Mouse (Mus musculus): ENCODE data around the gene Nup210.
"Not testable (repeated sequence)": the region's sequence is repeated elsewhere in the genome, so short reads cannot be mapped to it uniquely, and the experiment has no call there.

Nup210 gene

DNA sequence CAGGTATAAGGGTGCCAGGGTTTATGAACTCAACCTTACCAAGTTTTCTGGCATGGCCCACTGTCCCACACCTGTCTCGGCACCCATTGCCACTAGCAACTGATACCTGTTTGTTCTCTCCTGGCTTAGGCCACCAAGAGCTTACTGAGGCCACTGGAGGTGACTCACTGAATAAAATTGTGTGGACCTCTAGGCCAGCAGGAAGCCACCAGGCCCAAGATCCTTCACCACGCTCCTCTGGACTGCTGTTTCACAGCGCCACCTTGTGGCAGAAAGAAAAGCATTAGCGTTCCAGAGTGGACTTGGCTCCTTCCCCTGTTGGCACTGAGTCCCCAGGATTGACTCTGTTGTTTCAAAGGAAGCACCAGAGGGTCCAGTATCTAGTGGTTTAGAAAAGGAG is 23.2 kb upstream of the Nup210 start:
- peak; percentile 72 for DNase-seq (ENCODE audit: extremely low spot score)

DNA sequence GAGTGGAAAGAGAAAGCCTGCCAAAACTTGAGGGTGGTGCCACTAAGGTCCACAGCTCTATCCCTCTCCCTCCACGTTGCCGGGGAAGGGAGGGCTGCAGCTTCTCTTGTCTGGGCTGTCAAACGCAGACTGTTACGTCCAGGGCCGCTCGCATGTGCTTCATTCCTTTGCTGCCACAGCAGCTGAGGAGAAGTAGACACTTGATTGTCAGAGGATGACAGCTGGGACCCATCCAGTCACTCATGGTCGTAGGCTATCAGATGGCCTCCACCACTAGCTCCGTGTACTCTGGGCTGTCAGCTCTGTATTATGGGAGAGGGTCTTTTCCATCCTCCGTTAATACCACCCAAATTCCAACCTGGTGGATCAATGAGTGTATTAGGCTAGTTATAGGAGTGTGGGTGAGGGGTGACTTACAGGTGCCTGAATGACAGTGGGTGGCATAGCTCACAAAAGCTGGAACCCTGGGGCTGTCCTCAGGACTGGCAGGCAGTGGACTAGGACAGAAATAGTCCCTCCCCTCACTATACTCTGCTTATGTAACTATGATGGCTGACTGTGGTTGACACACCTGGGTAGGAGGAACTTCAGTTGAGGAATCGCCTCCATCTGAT is 20.8 kb upstream of the Nup210 start:
- no peak for DNase-seq (ENCODE audit: extremely low spot score)

DNA sequence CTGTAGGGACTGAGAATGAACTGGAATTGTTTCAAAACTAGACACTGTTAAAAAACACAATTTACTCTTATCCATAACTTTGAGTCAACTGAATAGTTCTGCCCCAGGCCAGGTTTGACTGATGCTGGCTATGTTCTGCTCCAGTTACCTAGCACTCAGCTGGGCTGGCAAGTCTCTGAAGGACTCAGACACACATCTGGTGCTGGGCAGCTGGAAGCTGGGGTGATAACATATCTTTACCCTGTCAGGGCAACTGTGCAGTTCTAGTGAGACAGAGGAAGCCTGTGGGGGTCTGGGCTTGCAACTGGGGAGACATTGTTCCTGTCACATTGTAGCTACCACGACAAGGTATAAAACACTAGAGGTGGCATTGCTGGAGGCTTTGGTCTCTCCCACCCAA is 14.2 kb upstream of the Nup210 start:
- no peak for DNase-seq (ENCODE audit: extremely low spot score)

DNA sequence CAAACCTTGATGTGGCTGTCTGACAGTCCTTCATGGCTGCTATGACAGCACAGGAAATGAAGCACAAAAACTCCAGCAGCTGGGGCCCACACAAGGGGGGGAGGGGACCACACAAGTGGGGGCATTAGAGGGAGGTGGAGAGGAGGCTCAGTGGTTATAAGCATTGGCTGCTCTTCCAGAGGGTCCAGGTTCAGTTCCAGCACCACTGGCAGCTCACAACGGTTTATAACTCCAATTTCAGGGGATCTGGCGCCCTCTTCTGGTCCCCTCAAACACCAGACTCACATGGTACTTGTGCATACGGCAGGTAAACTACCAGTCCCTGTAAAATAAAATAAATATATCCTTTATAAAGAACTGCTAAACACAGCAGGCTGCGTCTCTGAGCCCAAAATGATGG is 12.4 kb upstream of the Nup210 start:
- no peak for DNase-seq (ENCODE audit: extremely low spot score)

DNA sequence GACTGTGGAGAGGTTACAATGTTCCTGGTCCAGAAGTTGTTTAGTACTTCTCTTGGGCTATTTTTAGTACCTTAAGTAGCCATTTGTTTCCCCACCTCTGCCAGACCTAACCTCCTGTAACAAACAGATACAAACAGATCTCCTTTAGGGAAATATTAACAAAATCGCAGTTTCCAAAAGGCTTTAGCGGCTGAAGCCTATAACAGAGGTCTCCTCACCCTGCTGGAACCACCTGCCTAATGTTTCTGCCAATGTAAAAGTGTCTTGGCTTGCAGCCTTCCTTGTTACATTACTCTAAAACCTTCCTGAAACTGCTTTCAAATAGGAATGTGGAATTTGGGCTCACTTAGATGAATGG is 8.6 kb upstream of the Nup210 start:
- no peak for DNase-seq (ENCODE audit: extremely low spot score)

DNA sequence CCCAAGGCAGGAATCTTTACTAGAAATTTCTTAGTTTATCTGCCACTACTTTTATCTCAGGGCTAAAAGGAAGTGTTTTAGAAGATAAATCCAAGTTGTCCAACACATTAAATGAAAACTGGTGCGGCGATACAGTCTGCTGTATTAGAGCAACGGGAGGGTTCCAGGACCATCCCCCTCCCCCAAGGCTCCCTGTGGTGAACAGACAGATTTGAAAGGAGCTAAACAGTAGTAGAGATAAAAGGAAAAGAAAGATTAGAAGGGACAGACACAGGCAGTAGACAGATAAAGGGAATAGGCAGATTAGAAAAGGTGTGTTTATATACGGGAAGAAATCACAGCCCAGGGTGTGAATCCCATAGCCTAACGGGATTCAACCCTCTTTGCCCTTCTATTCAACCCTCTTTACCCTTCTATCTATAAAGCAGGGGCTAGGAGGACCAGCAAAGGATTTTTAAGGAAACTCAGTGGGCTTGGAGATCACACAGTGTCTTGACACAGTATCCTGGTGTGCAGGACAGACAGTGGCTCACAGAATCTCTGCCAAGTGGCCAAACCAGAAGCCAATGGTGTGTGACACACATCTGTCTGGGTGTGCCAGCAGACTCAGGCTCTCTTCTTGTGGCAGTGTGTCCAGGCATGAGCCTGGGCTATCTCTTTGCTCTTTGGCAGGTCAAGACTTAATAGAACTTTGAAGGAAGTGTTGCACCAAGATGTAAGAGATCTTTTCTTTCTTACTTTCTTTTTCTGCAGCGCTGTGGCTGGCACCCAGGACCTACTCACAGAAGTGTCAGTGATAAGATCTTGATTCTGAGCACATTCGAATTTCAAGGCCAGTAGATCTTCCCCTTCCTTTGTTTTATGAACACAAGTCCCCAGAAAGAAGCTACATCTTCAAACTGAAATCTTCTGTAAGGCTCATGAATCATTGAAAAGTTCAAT is 7.9 kb upstream of the Nup210 start:
- no peak for DNase-seq (ENCODE audit: extremely low spot score)

DNA sequence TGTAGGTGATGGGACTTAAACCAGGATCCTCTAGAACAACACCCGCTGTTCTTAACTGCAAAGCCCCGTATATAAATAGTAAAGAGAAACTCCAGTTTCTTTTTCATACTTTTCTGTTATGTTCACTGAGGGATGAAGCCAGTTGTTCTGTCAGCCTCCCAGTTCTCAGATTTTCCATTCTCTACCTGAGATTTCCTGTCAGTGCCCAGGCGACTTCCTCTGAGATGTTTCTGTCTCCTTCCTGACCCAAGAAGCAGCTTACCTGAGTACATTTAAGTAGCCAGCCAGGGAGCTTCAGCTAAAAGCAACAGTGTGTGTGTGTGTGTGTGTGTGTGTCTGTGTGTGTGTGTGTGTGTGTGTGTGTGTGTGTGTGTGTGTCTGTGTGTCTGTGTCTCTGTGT is 6.8 kb upstream of the Nup210 start:
- DNase-seq (ENCODE audit: extremely low spot score), result no peak

DNA sequence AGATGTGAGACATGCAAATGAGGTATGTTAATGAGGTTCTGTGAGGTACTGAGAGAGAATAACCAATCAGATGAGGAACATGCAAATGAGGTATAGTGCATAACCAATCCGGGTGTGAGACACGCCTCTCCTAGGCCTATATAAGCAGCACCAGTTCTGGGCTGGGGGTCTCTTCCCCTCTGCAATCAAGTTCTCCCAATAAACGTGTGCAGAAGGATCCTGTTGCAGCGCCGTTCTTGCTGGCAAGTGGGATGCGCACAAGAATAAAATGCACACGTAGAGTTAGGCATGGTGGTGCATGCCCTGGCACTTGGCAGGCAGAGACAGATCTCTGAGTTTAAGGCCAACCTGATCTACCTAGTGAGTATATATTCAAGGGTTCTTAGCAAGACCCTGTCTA is 4.5 kb upstream of the Nup210 start:
- not testable (repeated sequence) for DNase-seq (ENCODE audit: extremely low spot score)

DNA sequence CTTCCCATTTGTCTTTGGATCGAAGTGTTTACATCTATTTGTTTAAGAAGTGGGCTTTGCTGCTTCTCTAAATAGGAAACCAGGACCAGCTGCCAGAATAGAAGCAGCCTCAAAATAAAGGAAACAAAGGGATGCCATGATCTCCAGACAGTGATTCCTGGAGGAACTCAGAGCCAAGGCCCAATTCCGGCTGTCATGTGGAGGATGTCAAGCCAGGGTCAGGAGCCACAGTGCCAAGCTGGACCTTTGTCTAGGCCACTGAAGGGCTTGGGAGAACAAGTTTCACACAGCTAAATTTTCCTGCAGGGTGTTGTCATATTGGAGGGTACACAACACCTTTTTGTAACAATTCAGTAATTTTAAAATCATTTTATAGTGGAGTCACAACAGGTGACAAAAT is 3.6 kb upstream of the Nup210 start:
- no peak for DNase-seq (ENCODE audit: extremely low spot score)

DNA sequence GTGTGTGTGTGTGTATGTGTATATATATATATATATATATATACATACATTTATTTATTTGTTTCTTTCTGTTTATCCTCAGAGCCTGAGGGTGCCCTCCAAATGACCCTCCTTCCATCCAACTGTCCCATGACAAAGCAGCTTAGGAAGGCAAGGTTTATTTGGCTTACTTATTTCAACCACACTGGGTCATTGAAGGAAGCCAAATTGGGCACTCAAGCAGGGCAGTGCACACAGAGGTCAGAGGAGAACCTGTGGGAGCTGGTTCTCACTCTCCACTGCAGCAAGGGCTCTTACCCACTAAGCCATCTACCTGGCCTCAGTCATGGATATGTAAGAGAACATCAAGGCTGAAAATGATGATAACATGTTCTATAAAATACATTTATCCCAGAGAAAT is 1.9 kb upstream of the Nup210 start:
- no peak for DNase-seq (ENCODE audit: extremely low spot score)

DNA sequence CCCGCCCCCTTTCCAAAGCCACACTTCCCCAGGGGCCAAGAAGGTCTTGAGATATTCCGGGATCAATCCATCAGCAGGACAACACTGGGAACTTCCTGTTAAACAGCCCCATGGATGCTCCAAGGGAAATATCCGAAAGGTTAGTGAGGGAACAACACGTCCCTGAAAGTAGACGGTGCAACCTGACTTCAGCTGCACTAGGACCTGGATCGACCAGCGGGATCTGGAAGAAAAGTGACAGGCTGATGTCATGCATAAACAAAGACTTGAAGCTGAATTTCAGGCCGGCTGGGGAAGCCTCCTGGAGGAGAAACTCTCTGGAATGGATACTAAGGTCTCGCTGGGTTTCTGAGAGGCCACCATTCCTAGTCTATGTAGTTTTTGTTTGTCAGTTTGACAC is 520 bp upstream of the Nup210 start:
- no peak for DNase-seq (ENCODE audit: extremely low spot score)

DNA sequence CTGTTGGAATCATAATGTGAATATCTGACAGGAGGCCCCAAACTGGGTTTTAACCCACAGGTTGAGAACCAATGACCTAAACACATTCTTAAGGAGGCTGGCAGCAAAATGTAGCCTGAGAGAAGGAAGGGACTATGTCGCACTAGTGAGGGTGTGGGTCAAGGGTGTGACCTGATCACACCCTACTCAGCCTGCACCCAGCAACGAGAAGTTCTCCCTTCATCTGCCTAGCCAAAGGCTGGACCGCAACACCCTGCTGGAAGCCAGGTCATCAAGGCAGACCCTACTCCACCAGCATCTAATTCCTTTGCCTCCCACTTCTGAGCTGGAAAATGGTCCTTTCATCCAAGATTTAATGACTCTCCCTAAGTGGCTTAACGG is 776 bp downstream of the Nup210 start:
- no peak for DNase-seq (ENCODE audit: extremely low spot score)

DNA sequence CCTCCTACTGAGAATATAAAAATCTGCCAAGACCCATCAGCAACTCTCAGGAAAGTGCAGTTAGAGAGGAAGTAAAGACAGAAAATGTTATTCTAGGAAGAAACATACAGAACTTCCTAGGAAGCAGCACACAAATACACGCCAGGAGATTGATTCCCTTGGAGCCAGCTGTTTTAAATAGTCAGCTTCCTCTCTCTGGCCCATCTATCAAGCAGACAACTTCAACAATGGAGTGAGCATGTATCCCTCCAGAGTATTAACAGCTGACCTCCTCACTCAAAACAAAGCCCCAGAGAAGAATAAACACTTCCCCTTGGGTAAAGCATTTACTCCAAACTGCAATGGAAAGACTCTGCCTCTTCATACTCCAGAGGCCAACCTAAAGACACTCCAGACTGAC is 1.5 kb downstream of the Nup210 start:
- peak; percentile 5 for DNase-seq (ENCODE audit: extremely low spot score)

DNA sequence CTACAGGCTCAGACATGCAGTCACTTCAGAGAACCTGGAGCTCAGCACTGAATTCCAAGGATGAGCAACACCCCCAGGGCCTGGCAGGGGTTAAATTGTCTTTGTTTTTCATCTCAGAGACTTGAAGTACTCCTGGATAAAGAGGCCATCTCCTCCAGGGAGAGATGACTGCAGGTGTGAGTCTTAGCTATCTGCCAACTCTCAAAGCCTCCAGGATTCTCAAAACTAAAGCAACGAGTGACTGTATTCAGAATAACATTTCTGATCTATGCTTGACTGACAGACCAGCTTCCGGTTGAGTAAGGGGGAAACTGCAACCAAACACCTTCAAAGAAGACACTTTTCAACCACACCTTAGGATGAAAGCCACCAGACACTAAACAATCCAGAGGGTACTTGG is 1.9 kb downstream of the Nup210 start:
- no peak for DNase-seq (ENCODE audit: extremely low spot score)

DNA sequence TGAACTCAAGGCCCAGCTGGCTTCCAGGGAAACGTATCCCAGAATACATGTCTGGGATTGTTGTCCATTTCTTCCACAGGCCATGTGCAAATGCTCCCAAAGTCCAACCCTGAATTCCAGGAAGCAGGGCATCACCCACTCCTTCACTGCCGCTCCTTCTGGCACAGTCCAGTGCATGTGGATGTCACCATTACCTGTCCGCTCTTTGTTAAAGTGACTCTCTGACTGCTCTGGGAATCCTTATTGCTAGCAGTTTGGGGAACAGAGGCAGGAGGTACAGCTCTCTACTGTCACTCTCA is 4.7 kb downstream of the Nup210 start:
- no peak for DNase-seq (ENCODE audit: extremely low spot score)

DNA sequence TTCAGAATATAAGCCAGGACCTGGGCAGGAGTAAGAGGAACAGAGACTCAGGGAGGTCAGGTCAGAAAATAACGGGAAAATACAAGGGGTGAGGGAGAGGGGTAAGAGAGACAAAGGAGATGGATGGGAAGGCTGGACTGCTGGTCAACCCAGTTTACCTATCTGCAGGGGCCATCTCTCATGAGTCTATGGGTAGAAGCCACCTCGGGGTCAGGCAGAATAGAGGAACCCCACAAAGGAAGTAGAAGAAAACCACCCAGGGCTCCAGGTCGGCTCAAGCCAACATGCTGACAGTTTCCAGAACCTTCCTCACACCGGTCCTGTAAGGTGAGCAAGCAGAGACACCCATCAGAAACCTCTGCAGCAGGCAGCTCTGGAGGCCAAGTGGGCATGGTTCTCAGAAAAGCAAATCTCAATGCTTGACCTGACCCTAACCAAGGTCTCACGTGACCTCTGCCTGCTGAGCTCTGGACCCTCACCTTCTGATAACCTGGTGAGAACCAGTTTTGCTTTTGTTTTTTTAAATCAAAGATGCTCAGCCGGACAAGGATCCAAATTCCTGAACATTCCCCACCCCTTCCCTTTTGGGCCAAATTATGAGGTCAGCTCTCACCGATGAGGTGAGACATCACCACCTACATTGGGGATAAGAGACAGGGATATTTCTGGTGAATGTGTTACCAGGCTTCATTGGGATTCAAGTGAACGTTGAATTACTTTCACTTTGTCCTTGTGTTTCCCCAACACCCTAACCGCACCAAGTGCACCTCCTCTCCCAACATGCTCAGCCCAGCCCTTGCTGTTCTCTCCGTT is 5.3 kb downstream of the Nup210 start:
- no peak for DNase-seq (ENCODE audit: extremely low spot score)

DNA sequence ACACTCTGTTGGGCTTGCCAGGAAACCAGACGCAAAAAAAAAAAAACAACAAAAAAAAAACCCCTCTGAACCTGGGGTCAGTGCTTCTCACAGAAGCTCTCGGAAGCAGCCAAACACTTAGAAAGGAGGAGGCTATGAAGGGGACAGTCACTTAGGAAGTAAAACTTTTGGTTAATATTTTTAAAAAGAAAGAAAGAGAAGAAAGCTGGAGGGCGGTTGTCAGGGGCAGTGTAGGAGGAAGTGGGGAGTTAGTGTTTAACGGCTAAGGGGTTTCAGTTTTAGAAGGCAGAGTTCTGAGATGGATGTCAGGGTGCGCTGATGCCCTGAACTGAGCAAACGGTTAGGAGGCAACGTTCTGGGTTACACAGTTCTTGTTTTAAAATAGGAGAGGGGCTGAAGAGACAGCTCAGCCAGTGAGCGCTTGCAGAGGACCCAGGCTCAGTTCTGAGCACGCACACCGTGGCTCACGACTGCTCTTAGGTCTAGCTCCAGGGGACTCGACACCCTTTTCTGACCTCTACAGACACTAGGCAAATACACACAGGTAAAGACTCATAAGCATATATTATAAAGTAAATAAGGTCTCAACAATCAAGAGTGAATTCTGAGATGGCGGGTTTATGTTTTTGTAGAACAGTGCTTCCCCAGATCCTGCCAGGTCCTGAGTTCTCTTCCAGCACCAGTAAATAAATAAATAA is 6.2 kb downstream of the Nup210 start:
- DNase-seq (ENCODE audit: extremely low spot score), result no peak

DNA sequence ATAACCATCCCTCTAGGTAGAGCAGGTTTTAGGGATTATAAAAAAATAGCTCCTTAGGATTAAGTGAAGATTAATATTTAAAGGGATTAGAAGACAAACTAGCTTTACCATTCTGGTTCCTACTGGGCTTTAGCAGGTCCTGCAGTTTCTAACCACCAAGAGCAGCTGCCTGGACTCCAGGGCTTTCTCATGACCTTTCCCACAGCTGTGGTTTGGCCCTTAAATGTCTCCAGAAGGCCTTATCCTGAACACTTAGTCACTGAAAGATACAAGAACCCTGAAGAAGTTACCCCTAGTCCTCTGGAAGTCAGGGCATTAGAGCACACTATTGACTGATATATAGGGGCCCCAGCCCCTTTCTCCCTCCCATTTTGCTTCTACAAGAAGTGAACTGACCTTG is 7.1 kb downstream of the Nup210 start:
- no peak for DNase-seq (ENCODE audit: extremely low spot score)

DNA sequence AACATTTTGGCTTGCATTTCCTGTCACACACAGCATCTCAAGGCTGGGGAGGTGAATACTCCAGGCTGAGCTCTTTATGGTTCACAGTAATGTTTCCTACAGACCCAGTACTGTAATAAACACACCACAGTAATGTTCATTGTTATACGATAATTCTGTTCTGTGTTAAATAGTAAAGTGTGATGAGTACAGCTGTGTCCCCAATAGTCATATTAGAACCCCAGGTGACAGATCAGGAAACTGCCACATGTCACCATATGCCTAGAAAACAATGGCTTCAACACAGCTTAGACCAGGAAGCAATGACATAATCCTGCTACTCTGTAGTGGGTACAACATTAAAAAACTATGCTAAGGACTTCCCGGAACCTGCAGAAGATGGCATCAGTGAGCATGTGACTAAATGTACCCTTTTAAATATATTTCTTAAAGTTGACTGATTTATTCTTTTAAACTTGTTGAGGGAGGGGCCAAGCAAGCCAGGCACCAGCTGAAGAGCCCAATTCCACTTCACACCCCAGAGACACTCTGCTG is 7.6 kb downstream of the Nup210 start:
- no peak for DNase-seq (ENCODE audit: extremely low spot score)

DNA sequence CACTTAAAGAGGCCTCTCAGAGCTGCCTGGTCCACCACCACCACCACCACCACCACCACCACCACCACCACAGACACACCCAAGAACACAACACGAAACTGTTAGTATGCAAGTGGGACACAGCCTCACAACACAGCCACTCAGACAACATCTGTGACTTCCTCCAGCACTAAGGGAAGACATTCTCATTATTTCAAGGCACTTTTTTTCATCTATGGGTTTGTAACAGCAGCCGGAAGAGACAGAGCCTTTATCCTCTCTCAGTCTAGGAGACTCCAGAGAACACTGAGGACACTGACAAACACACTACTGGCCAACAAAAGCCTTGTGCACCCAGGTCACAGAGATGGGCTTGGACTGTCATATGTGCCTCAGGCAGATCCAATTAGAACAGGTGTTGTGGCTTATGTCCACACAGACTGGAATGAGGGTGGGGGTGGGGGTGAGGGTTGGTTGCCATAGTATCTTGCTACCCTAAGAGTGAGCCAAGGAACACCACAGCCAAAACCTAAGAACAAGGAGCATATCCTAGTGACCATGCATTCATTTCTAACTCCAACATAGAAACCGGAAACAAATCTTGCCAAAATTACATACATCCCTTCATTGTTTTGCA is 8.2 kb downstream of the Nup210 start:
- no peak for DNase-seq (ENCODE audit: extremely low spot score)

DNA sequence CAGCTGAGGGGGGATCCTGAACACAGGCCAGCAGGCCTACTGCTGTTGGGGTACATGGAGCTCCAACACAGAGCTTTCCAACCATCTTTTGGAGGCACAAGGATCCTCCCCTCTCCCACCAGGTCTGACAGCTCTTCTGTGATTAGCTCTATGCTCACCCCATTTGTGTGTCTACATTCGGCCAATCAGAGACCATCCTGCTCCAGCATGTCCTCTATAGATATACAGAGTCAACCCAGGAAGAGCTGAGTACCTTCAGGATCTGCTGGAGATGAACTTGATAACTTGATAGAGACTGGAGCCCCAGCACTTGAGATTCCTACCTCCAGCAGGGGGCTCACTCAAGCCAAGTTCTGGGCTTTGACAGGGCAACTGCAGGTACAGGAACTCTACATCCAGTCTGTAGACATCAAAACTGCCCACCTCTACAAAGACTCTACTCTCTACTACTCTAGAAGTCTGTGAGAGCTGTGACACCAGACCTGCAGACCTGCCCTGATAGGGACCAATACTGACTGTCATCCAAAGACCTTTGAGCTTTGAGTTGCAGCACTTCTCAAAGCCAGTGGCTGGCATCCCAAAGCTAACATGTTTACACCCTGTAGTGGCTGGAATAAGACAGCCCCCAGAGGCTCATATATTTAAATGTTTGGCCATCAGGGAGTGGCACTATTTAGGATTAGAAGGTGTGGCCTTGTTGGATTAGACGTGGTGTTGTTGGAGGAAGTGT is 11.1 kb downstream of the Nup210 start:
- DNase-seq (ENCODE audit: extremely low spot score), result no peak

Data from embryo, embryonic 9.5 days (tissue).